Mouse (Mus musculus): ENCODE results near the gene Osbpl5. TPM values are rescaled to one million over a fixed set of nuclear protein-coding genes. Genes with fewer than 3 reads are reported as not detected.
"Not testable (repeated sequence)": the region's sequence is repeated elsewhere in the genome, so short reads cannot be mapped to it uniquely, and the experiment has no call there.

Osbpl5 gene
- polyA plus RNA-seq, 1 experiment from 2014 or later = 2.2 TPM

DNA sequence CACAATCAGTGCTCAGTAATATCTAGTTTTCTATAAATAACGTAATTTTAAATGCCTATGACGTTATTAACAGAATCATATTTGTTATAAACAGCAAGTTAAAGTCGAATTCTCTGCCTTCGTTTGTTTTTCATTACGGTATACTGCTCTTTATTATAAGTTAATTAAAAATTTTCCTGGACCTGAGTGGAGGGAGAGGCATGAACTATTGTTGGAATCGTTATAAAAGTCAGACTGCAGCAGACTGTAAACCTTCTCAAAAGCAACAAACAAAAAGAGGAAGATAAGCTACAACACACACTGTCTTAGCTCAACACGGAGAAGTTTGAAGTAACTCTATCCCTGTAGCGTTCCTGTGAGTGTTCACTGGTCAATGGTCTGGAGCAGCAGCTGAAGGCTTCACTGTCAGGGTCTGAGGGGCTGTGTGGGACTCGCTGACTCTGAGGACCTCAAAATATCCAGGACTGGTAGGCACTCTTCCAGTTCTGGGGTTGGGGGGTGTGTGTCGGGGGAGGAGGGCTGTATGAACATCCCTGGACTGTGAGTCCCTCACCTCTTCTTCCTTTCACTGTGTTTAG, 106.9 kb downstream of the Osbpl5 start:
- not testable (repeated sequence) for H3K9ac ChIP-seq (ENCODE audit: low read depth, low read length); H3K27ac ChIP-seq (ENCODE audit: low read length); H3K36me3 ChIP-seq (ENCODE audit: control insufficient read depth, insufficient read depth); H3K4me3 ChIP-seq (ENCODE audit: low read depth, low read length); ATAC-seq (ENCODE audit: low read depth); H3K9me3 ChIP-seq (replicated peaks; ENCODE audit: control insufficient read depth, low read length); H3K27me3 ChIP-seq (ENCODE audit: control insufficient read depth, insufficient read depth, low read depth, low read length); H3K4me2 ChIP-seq (ENCODE audit: low read depth, low read length); H3K4me1 ChIP-seq (ENCODE audit: control insufficient read depth, low read depth, low read length)
- WGBS (ENCODE audit: insufficient replicate concordance) = 46% methylated on average over 10 of the region's 10 CpGs

DNA sequence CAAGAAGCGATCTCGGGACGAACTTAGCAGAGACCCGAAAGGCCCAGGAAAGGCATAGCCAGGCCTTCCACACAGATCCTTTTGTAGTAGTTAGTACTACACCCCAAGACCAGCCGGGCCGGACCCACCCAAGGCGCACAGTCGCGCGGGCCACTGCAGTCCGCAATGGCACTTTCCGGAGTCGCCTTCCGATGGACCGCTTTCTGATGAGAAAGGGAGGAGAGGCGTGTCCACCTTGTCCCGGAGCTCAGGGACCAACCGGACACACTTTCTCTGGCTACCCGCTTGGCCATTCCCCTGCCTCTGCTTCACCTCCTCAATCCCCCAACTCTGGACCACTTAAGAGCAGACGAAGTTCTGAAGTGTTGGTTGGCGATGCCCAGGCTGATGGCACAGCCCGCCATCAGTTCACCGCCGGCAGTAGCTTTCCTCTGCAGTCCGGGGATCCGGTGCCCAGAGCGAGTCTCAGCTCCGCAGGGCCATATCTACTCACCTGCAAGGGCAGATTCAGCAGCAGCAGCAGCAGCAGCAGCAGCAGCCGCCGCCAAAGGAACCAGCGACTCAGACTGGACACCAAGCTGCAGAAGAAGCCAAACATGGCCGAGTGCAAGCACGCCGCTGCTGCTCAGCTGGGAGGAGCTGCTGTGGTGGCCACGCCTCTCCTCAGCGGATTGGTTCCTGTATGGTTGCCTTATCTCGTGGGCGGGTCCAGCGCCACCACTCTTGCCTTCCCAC, 107.6 kb downstream of the Osbpl5 start, which contains the start of gene Tnfrsf22:
Gene Tnfrsf22 (minus strand): TSS at position 628 of the 735 bp plus-strand sequence.
- Histone ChIP-seq H3K9ac (ENCODE audit: low read depth, low read length) (no peak within 1 kb of the TSS), H3K27ac (ENCODE audit: low read length) (no peak within 1 kb of the TSS), H3K36me3 (ENCODE audit: control insufficient read depth, insufficient read depth) (no peaks in the 10 kb centered on the region), H3K4me2 (ENCODE audit: low read depth, low read length) (peak within 1 kb of the TSS; percentile 82), H3K9me3 (replicated peaks; ENCODE audit: control insufficient read depth, low read length) (no peaks in the 10 kb centered on the region), H3K27me3 (ENCODE audit: control insufficient read depth, insufficient read depth, low read depth, low read length) (no peaks in the 10 kb centered on the region), H3K4me3 (ENCODE audit: low read depth, low read length) (peak within 1 kb of the TSS; percentile 55), H3K4me1 (ENCODE audit: control insufficient read depth, low read depth, low read length) (no peaks in the 10 kb centered on the region)
- WGBS (ENCODE audit: insufficient replicate concordance) = 3% methylated on average over 39 of the region's 39 CpGs
- ATAC-seq (ENCODE audit: low read depth) = peak; percentile 78

- not testable (repeated sequence) for H3K36me3 ChIP-seq (ENCODE audit: control insufficient read depth, insufficient read depth); H3K4me1 ChIP-seq (ENCODE audit: control insufficient read depth, low read depth, low read length); H3K9ac ChIP-seq (ENCODE audit: low read depth, low read length); H3K9me3 ChIP-seq (replicated peaks; ENCODE audit: control insufficient read depth, low read length); H3K4me3 ChIP-seq (ENCODE audit: low read depth, low read length); ATAC-seq (ENCODE audit: low read depth); H3K27me3 ChIP-seq (ENCODE audit: control insufficient read depth, insufficient read depth, low read depth, low read length); H3K27ac ChIP-seq (ENCODE audit: low read length); H3K4me2 ChIP-seq (ENCODE audit: low read depth, low read length)
- 40% methylated on average over 2 of the region's 2 CpGs for WGBS (ENCODE audit: insufficient replicate concordance)
Measured at GRCm38 (mm10) chr7:143643949-143644348, 112.8 kb downstream of the Osbpl5 start.

Small RNAs within 50 kb of the gene (microRNA-seq; reads per million reads assigned to microRNA genes)
- not detected for gene Gm22064

Other genes starting within 250 kb of the Osbpl5 start
- gene Nap1l4, start 207.9 kb downstream of the Osbpl5 start, polyA plus RNA-seq (2015; fragmentation: Nextera tagmentation; extraction: Ambion mirVana) = 74.9 and 78.9 TPM in 2 replicates
- gene Cars, start 156.9 kb downstream of the Osbpl5 start, polyA plus RNA-seq (2015; fragmentation: Nextera tagmentation; extraction: Ambion mirVana) = 62.0 and 64.3 TPM in 2 replicates
- gene Tnfrsf26, start 128.3 kb downstream of the Osbpl5 start, polyA plus RNA-seq (2015; fragmentation: Nextera tagmentation; extraction: Ambion mirVana) = 1.3 and 1.4 TPM in 2 replicates
- 0.42 and 0.53 TPM in 2 replicates for gene Tnfrsf22, start 107.3 kb downstream of the Osbpl5 start, polyA plus RNA-seq (2015; fragmentation: Nextera tagmentation; extraction: Ambion mirVana)
- gene Tnfrsf23, start 71.1 kb downstream of the Osbpl5 start, polyA plus RNA-seq (2015; fragmentation: Nextera tagmentation; extraction: Ambion mirVana) = 0.35 and 0.55 TPM in 2 replicates
- not detected in 2 replicates for gene Mrgprg, start 10.0 kb upstream of the Osbpl5 start, polyA plus RNA-seq (2015; fragmentation: Nextera tagmentation; extraction: Ambion mirVana)
- gene Mrgpre, start 27.5 kb upstream of the Osbpl5 start, polyA plus RNA-seq (2015; fragmentation: Nextera tagmentation; extraction: Ambion mirVana) = 0.41 and 0.51 TPM in 2 replicates
- gene Nadsyn1, start 65.9 kb upstream of the Osbpl5 start, polyA plus RNA-seq (2015; fragmentation: Nextera tagmentation; extraction: Ambion mirVana) = 9.1 TPM in 2 replicates
- 59.4 and 76.8 TPM in 2 replicates for gene Dhcr7, start 66.2 kb upstream of the Osbpl5 start, polyA plus RNA-seq (2015; fragmentation: Nextera tagmentation; extraction: Ambion mirVana)
- gene Gm498, start 109.9 kb upstream of the Osbpl5 start, polyA plus RNA-seq (2015; fragmentation: Nextera tagmentation; extraction: Ambion mirVana) = not detected in 2 replicates
- 0.63 and 0.67 TPM in 2 replicates for gene Shank2, start 244.9 kb upstream of the Osbpl5 start, polyA plus RNA-seq (2015; fragmentation: Nextera tagmentation; extraction: Ambion mirVana)